Mouse (Mus musculus) limb, embryonic 13.5 days (tissue): Measurements from ENCODE around the gene Krt14. TPM values are rescaled to one million over a fixed set of nuclear protein-coding genes. Genes with fewer than 3 reads are reported as not detected.
A peak's percentile ranks its signal among the peaks of the same experiment; 100 is the strongest.

Source experiments
- ATAC-seq: fragments of 200-750 bp; cut with Nextera tagmentation; 2 replicates; pipeline ENCODE4 v1.8.0; 2017; ENCODE audit warnings: low read depth, moderate number of reproducible peaks, moderate TSS enrichment; ENCODE audit not compliant: low FRiP score
- H3K27ac ChIP-seq: fragments of 300-500 bp; sonication (generic); 2 replicates; pipeline ENCODE4 v1.5.1; 2015; ENCODE audit warnings: inconsistent platforms, mild to moderate bottlenecking, moderate library complexity
- H3K27me3 ChIP-seq: fragments of 300-500 bp; sonication (generic); 2 replicates; pipeline ENCODE4 v1.6.1; 2015; ENCODE audit warnings: mild to moderate bottlenecking, inconsistent platforms
- H3K36me3 ChIP-seq: fragments of 300-500 bp; sonication (generic); 2 replicates; pipeline ENCODE4 v1.6.1; 2015; ENCODE audit warnings: inconsistent platforms, mild to moderate bottlenecking, moderate library complexity
- H3K4me1 ChIP-seq: fragments of 300-500 bp; sonication (generic); 2 replicates; pipeline ENCODE4 v1.6.1; 2015; ENCODE audit warnings: inconsistent platforms
- H3K4me2 ChIP-seq: fragments of 300-500 bp; sonication (generic); replicated peaks from 2 replicates; pipeline ENCODE4 v1.6.1; 2015; ENCODE audit warnings: inconsistent platforms, mild to moderate bottlenecking, moderate library complexity
- H3K4me3 ChIP-seq: fragments of 300-500 bp; sonication (generic); 2 replicates; pipeline ENCODE4 v1.5.1; 2015; ENCODE audit warnings: moderate library complexity, mild to moderate bottlenecking, inconsistent platforms
- H3K9ac ChIP-seq: fragments of 300-500 bp; sonication (generic); 2 replicates; pipeline ENCODE4 v1.6.1; 2015; ENCODE audit warnings: mild to moderate bottlenecking, inconsistent platforms
- H3K9me3 ChIP-seq: fragments of 300-500 bp; sonication (generic); 2 replicates; pipeline ENCODE4 v1.6.1; 2016; ENCODE audit warnings: inconsistent platforms
- WGBS: fragments of 180-500 bp; shearing (Covaris S2); methylation state at CpG from one replicate; pipeline ENCODE4 v1.1.7; 2015; 5-methylcytosine and 5-hydroxymethylcytosine counted together
- polyA plus RNA-seq: library from polyadenylated mRNA; unstranded; fragments of >200 nt; fragmentation: Nextera tagmentation; extraction: Ambion mirVana; gene quantifications from 2 replicates; pipeline ENCODE4 v1.2.1, GENCODE M21; 2015

Krt14 gene
- polyA plus RNA-seq, 1 experiment from 2014 or later = 306 TPM

- ATAC-seq = no peak
- H3K36me3 ChIP-seq = no peaks in the 10 kb centered on the region
Measured at GRCm38 (mm10) chr11:100198666-100199065, 8.7 kb downstream of the Krt14 start.

GRCm38 (mm10) chr11:100192992-100193391 is 14.4 kb downstream of the Krt14 start, which contains the start of gene Krt9:
Gene Krt9 (minus strand): TSS chr11:100193246.
- no peaks in the 10 kb centered on the region for H3K4me1 ChIP-seq
- H3K9ac ChIP-seq = no peak within 1 kb of the TSS
- H3K27me3 ChIP-seq = peaks cover 8% of the 10 kb centered on the region; the same call in 1 of the 2 replicates
- ATAC-seq = no peak
- H3K4me3 ChIP-seq = no peak within 1 kb of the TSS
- H3K36me3 ChIP-seq = no peaks in the 10 kb centered on the region
- no peaks in the 10 kb centered on the region for H3K9me3 ChIP-seq
- 39% methylated on average over 9 of the region's 9 CpGs for WGBS
- no peak within 1 kb of the TSS for H3K27ac ChIP-seq
- H3K4me2 ChIP-seq = no peak within 1 kb of the TSS

More at GRCm38 (mm10) chr11:100198666-100199065, 8.7 kb downstream of the Krt14 start:
- Histone ChIP-seq H3K4me3 (no peak overlapping the region), H3K9ac (no peak overlapping the region), H3K27me3 (no peaks in the 10 kb centered on the region), H3K27ac (no peak overlapping the region), H3K4me1 (no peaks in the 10 kb centered on the region), H3K4me2 (no peak overlapping the region), H3K9me3 (no peaks in the 10 kb centered on the region)
- WGBS = 76% methylated on average over 4 of the region's 4 CpGs

- no peak overlapping the region for H3K9ac ChIP-seq
- peaks cover 8% of the 10 kb centered on the region; the same call in 1 of the 2 replicates for H3K27me3 ChIP-seq
- no peak overlapping the region for H3K4me3 ChIP-seq
- H3K4me1 ChIP-seq = no peaks in the 10 kb centered on the region
- H3K9me3 ChIP-seq = no peaks in the 10 kb centered on the region
- 93% methylated on average over 3 of the region's 3 CpGs for WGBS
- no peak overlapping the region for H3K27ac ChIP-seq
- no peak overlapping the region for H3K4me2 ChIP-seq
- H3K36me3 ChIP-seq = no peaks in the 10 kb centered on the region
- no peak for ATAC-seq
Measured at GRCm38 (mm10) chr11:100191820-100192219, 15.5 kb downstream of the Krt14 start.

GRCm38 (mm10) chr11:100186736-100187135 is 20.6 kb downstream of the Krt14 start:
- H3K27ac ChIP-seq = no peak overlapping the region
- H3K9ac ChIP-seq = no peak overlapping the region
- H3K9me3 ChIP-seq = no peaks in the 10 kb centered on the region
- H3K4me3 ChIP-seq = no peak overlapping the region
- no peaks in the 10 kb centered on the region for H3K36me3 ChIP-seq
- WGBS = 89% methylated on average over 8 of the region's 8 CpGs
- H3K4me1 ChIP-seq = no peaks in the 10 kb centered on the region
- no peaks in the 10 kb centered on the region for H3K27me3 ChIP-seq
- no peak overlapping the region for H3K4me2 ChIP-seq
- ATAC-seq = no peak

- Histone ChIP-seq H3K36me3 (no peaks in the 10 kb centered on the region), H3K4me1 (no peaks in the 10 kb centered on the region), H3K9ac (no peak overlapping the region), H3K9me3 (no peaks in the 10 kb centered on the region), H3K27ac (no peak overlapping the region), H3K4me3 (no peak overlapping the region), H3K4me2 (no peak overlapping the region), H3K27me3 (no peaks in the 10 kb centered on the region)
- ATAC-seq = no peak
- 78% methylated on average over 7 of the region's 7 CpGs for WGBS
Measured at GRCm38 (mm10) chr11:100181725-100182124, 25.6 kb downstream of the Krt14 start.

- no peak overlapping the region for H3K9ac ChIP-seq
- H3K4me1 ChIP-seq = no peaks in the 10 kb centered on the region
- no peaks in the 10 kb centered on the region for H3K27me3 ChIP-seq
- H3K9me3 ChIP-seq = no peaks in the 10 kb centered on the region
- H3K4me3 ChIP-seq = no peak overlapping the region
- 70% methylated on average over 3 of the region's 3 CpGs for WGBS
- H3K27ac ChIP-seq = no peak overlapping the region
- no peak for ATAC-seq
- no peaks in the 10 kb centered on the region for H3K36me3 ChIP-seq
- no peak overlapping the region for H3K4me2 ChIP-seq
Measured at GRCm38 (mm10) chr11:100179260-100179659, 28.1 kb downstream of the Krt14 start.

- H3K9ac ChIP-seq = no peak overlapping the region
- WGBS = 83% methylated on average over 5 of the region's 5 CpGs
- H3K9me3 ChIP-seq = no peaks in the 10 kb centered on the region
- no peaks in the 10 kb centered on the region for H3K36me3 ChIP-seq
- ATAC-seq = no peak
- no peak overlapping the region for H3K4me2 ChIP-seq
- no peak overlapping the region for H3K27ac ChIP-seq
- H3K4me3 ChIP-seq = no peak overlapping the region
- no peaks in the 10 kb centered on the region for H3K4me1 ChIP-seq
- H3K27me3 ChIP-seq = no peaks in the 10 kb centered on the region
Measured at GRCm38 (mm10) chr11:100178307-100178706, 29.0 kb downstream of the Krt14 start.

GRCm38 (mm10) chr11:100176791-100177190 is 30.6 kb downstream of the Krt14 start:
- no peak overlapping the region for H3K9ac ChIP-seq
- no peaks in the 10 kb centered on the region for H3K4me1 ChIP-seq
- H3K4me3 ChIP-seq = no peak overlapping the region
- no peak for ATAC-seq
- no peaks in the 10 kb centered on the region for H3K36me3 ChIP-seq
- no peak overlapping the region for H3K4me2 ChIP-seq
- H3K27ac ChIP-seq = no peak overlapping the region
- H3K27me3 ChIP-seq = no peaks in the 10 kb centered on the region
- WGBS = 50% methylated on average over 9 of the region's 9 CpGs
- no peaks in the 10 kb centered on the region for H3K9me3 ChIP-seq

GRCm38 (mm10) chr11:100168765-100169762 is 38.3 kb downstream of the Krt14 start:
- no peaks in the 10 kb centered on the region for H3K36me3 ChIP-seq
- peaks cover 14% of the 10 kb centered on the region for H3K4me1 ChIP-seq
- H3K9ac ChIP-seq = no peak overlapping the region
- no peak overlapping the region for H3K4me2 ChIP-seq
- no peaks in the 10 kb centered on the region for H3K27me3 ChIP-seq
- H3K9me3 ChIP-seq = no peaks in the 10 kb centered on the region
- no peak overlapping the region for H3K27ac ChIP-seq
- ATAC-seq = peak; percentile 36; the same call in 1 of the 2 replicates
- H3K4me3 ChIP-seq = no peak overlapping the region
- WGBS = 32% methylated on average over 14 of the region's 14 CpGs

- no peak for ATAC-seq
- H3K9me3 ChIP-seq = no peaks in the 10 kb centered on the region
- no peaks in the 10 kb centered on the region for H3K27me3 ChIP-seq
- H3K9ac ChIP-seq = no peak overlapping the region
- no peak overlapping the region for H3K4me3 ChIP-seq
- no peaks in the 10 kb centered on the region for H3K36me3 ChIP-seq
- no peak overlapping the region for H3K27ac ChIP-seq
- WGBS = 64% methylated on average over 8 of the region's 8 CpGs
- no peak overlapping the region for H3K4me2 ChIP-seq
- H3K4me1 ChIP-seq = peaks cover 14% of the 10 kb centered on the region
Measured at GRCm38 (mm10) chr11:100168071-100168470, 39.3 kb downstream of the Krt14 start.

- H3K27ac ChIP-seq = no peak overlapping the region
Measured at GRCm38 (mm10) chr11:100164392-100164791, 43.0 kb downstream of the Krt14 start.

GRCm38 (mm10) chr11:100157908-100158477 is 49.4 kb downstream of the Krt14 start:
- no peak for ATAC-seq
- Histone ChIP-seq H3K36me3 (no peaks in the 10 kb centered on the region), H3K9me3 (no peaks in the 10 kb centered on the region), H3K4me2 (no peak overlapping the region), H3K4me3 (no peak overlapping the region), H3K27ac (no peak overlapping the region), H3K4me1 (peaks cover 10% of the 10 kb centered on the region; the same call in 1 of the 2 replicates), H3K9ac (no peak overlapping the region), H3K27me3 (no peaks in the 10 kb centered on the region)
- 53% methylated on average over 6 of the region's 6 CpGs for WGBS

More at GRCm38 (mm10) chr11:100164392-100164791, 43.0 kb downstream of the Krt14 start:
- no peak for ATAC-seq
- peaks cover 14% of the 10 kb centered on the region for H3K4me1 ChIP-seq
- no peaks in the 10 kb centered on the region for H3K36me3 ChIP-seq
- no peak overlapping the region for H3K4me3 ChIP-seq
- no peaks in the 10 kb centered on the region for H3K9me3 ChIP-seq
- no peaks in the 10 kb centered on the region for H3K27me3 ChIP-seq
- H3K9ac ChIP-seq = no peak overlapping the region
- WGBS = 33% methylated on average over 7 of the region's 7 CpGs
- H3K4me2 ChIP-seq = no peak overlapping the region
